Mouse (Mus musculus) hematopoietic stem cell, adult 5-6 weeks (primary cell): ENCODE data around the gene Gm2174. TPM values are rescaled to one million over a fixed set of nuclear protein-coding genes. Genes with fewer than 3 reads are reported as not detected.
A peak's percentile ranks its signal among the peaks of the same experiment; 100 is the strongest.

Experiments used
- ATAC-seq, 2 experiments: fragments of 125-278 bp in 1 of 2; replicated peaks in 1 of 2; 2 replicates each; pipeline ENCODE4 v1.8.0; 2016 to 2017; ENCODE audit warnings: inconsistent platforms in 2 of 2, mild to moderate bottlenecking in 2 of 2, moderate number of reproducible peaks in 2 of 2, low read depth in 1 of 2, moderate TSS enrichment in 1 of 2; ENCODE audit not compliant: low FRiP score in 2 of 2, poor library complexity in 2 of 2, severe bottlenecking in 2 of 2, insufficient read depth in 1 of 2, low TSS enrichment in 1 of 2
- total RNA-seq: library from RNA; stranded (forward); fragments of 172-1452, 232-1000 nt; gene quantifications from 2 replicates; pipeline ENCODE4 v1.2.3, GENCODE M21; 2017

Gene Gm2174
- total RNA-seq, 1 experiment from 2014 or later = 369 TPM

DNA sequence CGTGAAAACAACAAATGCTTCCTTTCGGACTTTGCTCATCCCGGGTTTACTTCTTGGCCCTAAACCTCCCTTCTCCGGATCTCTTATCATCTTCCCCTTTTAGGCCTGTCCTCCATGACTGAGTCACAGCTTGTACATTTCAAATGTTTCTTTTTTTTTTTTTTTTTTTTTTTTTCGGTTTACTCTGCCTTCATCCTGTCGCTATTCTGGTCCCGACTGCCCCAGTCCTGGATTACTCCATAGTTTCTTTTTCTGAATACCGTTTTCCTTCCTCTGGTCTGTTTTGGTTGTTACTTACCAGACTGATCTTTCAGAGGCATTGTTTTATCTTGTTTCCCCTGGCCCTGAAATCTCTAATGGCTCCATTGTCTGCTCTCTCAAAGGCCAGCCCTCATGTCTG is 26.3 kb downstream of the Gm2174 start:
- ATAC-seq = no peak

DNA sequence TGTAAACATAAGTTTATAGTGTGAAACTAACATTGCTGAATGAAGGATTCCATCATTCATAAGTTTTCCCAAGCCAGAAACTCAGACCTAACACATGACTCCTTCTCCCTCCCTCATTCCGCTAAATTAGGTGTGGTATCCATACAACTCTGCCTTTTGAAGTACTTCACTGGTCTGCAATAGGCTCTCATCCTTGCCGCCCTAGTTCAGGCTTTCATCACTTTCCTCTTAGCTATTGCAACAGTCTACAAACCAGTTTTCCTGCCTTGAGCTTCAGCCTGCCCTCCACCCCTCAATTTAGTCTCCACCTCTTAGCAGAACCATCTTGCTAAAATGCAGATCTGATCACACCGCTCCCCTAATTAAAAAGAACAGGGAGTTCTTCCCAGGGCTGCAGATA is 29.8 kb downstream of the Gm2174 start:
- no peak; a peak in 1 of 4 replicates for ATAC-seq

DNA sequence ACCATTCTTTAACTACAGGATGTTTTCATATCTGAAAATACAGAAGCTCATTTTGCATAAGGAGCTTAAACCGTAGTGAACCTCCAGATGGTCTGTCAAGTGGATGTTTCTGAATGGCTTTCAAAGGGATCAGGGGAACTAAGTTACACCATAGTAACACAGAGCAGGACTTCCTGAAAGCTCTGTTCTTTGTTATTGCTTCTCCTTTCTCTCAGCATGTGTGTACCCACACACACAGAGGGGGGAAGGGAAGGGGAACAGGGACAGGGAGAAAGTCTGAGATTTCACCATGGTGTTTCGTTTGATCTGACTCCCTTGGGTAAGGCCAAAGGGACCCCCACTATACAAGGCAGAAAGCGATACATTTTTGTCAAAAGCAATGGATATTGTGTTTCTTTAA is 34.1 kb downstream of the Gm2174 start:
- ATAC-seq = peak; percentile 92 to 97

DNA sequence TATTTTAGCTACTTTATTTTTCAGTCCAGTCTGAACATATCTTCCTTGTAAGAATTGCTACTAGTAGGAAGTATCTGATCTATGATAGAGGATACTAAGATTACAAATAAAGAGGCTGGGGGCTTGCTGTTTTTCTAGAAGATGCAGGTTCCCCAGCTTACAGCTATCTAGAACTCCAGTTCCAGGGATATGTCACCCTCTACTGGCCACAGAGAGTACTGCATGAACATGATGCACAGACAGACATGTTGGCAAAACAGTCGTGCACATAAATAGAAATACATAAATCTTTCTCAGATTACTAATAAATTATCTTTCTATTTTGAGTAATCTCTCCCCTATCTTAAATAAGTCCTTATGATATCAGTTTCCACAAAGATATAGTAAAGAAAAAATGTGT is 42.0 kb downstream of the Gm2174 start:
- peak; percentile 53 to 59; a peak in 1 of 4 replicates for ATAC-seq

DNA sequence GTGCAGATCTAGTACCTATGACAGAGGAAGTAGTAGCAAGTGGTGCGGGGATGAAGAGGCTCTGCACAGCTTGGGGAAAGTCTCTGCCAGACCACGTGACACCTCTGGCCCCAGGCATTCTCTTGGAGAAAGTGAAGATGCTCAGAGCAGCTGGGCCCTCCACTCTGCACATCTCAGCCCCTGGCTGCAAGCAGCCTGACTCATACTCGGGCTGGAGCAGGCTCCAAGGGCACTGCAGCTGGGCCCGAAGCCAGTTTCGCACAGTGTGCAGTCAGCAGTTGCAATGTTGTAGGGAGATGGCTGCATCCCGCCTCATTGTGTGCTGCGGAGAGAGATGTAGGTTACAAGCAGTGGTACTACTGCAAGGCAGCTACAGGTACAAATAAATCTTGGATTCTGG is 49.5 kb downstream of the Gm2174 start:
- no peak for ATAC-seq

Other genes starting within 250 kb of the Gm2174 start
- not detected in 2 replicates for gene Gm773, start 235.1 kb upstream of the Gm2174 start, total RNA-seq
- 2.8 and 6.0 TPM in 2 replicates for gene Zfp449, start 101.6 kb upstream of the Gm2174 start, total RNA-seq
- 4.7 and 10.6 TPM in 2 replicates for gene Smim10l2a, start 73.4 kb upstream of the Gm2174 start, total RNA-seq
- gene Ints6l, start 6.9 kb downstream of the Gm2174 start, total RNA-seq = 97.6 and 109 TPM in 2 replicates
- not detected in 2 replicates for gene Gm10477, start 76.8 kb downstream of the Gm2174 start, total RNA-seq
- not detected in 2 replicates for gene Gm648, start 101.6 kb downstream of the Gm2174 start, total RNA-seq
- 21.4 and 22.8 TPM in 2 replicates for gene Mmgt1, start 150.1 kb downstream of the Gm2174 start, total RNA-seq
- 12.8 and 15.2 TPM in 2 replicates for gene Slc9a6, start 161.8 kb downstream of the Gm2174 start, total RNA-seq